Mouse (Mus musculus): ENCODE results near the gene Ankrd11. TPM values are rescaled to one million over a fixed set of nuclear protein-coding genes. Genes with fewer than 3 reads are reported as not detected.

Gene Ankrd11
- polyA plus RNA-seq (2012; rRNA removed), result 58.0 and 61.5 TPM in 2 replicates

GRCm38 (mm10) chr8:123042158-123042973, at the start of gene Ankrd11:
TSS of gene Ankrd11 (minus strand) at chr8:123042277.

GRCm38 (mm10) chr8:123062721-123063120, 20.6 kb upstream of the Ankrd11 start, which contains the start of gene Spg7:
TSS of gene Spg7 (plus strand) at chr8:123062942.

GRCm38 (mm10) chr8:122847829-122848561, 194.1 kb downstream of the Ankrd11 start, which contains the start of gene Cdh15:
TSS of gene Cdh15 (plus strand) at chr8:122847966.

Other genes starting within 250 kb of the Ankrd11 start
- gene Cdh15, start 194.3 kb downstream of the Ankrd11 start, polyA plus RNA-seq (2012; rRNA removed), result 2.0 and 2.7 TPM in 2 replicates
- gene Spg7, start 20.7 kb upstream of the Ankrd11 start, polyA plus RNA-seq (2012; rRNA removed), result 97.8 and 99.0 TPM in 2 replicates
- gene Rpl13, start 60.1 kb upstream of the Ankrd11 start, polyA plus RNA-seq (2012; rRNA removed), result 1,827 and 1,858 TPM in 2 replicates
- 49.1 and 60.3 TPM in 2 replicates for gene Cpne7, start 75.1 kb upstream of the Ankrd11 start, polyA plus RNA-seq (2012; rRNA removed)
- 1.1 and 3.5 TPM in 2 replicates for gene Sult5a1, start 116.0 kb upstream of the Ankrd11 start, polyA plus RNA-seq (2012; rRNA removed)
- gene Dpep1, start 144.0 kb upstream of the Ankrd11 start, polyA plus RNA-seq (2012; rRNA removed), result 0.08 and 0.66 TPM in 2 replicates
- gene Chmp1a, start 170.5 kb upstream of the Ankrd11 start, polyA plus RNA-seq (2012; rRNA removed), result 157 and 160 TPM in 2 replicates
- gene Spata33, start 170.6 kb upstream of the Ankrd11 start, polyA plus RNA-seq (2012; rRNA removed), result 8.2 and 8.8 TPM in 2 replicates
- 128 TPM in 2 replicates for gene Cdk10, start 182.6 kb upstream of the Ankrd11 start, polyA plus RNA-seq (2012; rRNA removed)
- gene Spata2l, start 194.0 kb upstream of the Ankrd11 start, polyA plus RNA-seq (2012; rRNA removed), result 8.7 and 8.9 TPM in 2 replicates
- gene Zfp276, start 211.9 kb upstream of the Ankrd11 start, polyA plus RNA-seq (2012; rRNA removed), result 31.7 and 34.6 TPM in 2 replicates
- gene Vps9d1, start 212.1 kb upstream of the Ankrd11 start, polyA plus RNA-seq (2012; rRNA removed), result 119 and 125 TPM in 2 replicates

All from central nervous system, embryonic 18 days (tissue).